Mouse (Mus musculus): Measurements from ENCODE around the gene Kcnk7.

Kcnk7 gene

DNA sequence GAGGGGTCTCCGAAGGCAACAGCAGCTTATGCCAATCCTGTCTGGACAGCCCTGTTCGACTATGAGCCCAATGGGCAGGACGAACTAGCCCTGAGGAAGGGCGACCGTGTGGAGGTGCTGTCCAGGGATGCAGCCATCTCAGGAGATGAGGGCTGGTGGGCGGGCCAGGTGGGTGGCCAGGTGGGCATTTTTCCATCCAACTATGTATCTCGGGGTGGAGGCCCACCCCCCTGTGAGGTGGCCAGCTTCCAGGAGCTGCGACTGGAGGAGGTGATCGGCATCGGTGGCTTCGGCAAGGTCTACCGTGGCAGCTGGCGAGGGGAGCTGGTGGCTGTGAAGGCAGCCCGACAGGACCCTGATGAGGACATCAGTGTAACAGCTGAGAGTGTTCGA, 13.8 kb upstream of the Kcnk7 start:
- DNase-seq (ENCODE audit: low read depth) = peak; percentile 22

GRCm38 (mm10) chr19:5691601-5692000, 12.6 kb upstream of the Kcnk7 start:
- no peak for DNase-seq (ENCODE audit: low read depth)

GRCm38 (mm10) chr19:5692086-5692912, 11.9 kb upstream of the Kcnk7 start:
- no peak for DNase-seq (ENCODE audit: low read depth)

- DNase-seq (ENCODE audit: low read depth) = no peak
Observed at GRCm38 (mm10) chr19:5692913-5693396, 11.2 kb upstream of the Kcnk7 start.

GRCm38 (mm10) chr19:5693801-5694200, 10.4 kb upstream of the Kcnk7 start:
- DNase-seq (ENCODE audit: low read depth) = no peak

DNA sequence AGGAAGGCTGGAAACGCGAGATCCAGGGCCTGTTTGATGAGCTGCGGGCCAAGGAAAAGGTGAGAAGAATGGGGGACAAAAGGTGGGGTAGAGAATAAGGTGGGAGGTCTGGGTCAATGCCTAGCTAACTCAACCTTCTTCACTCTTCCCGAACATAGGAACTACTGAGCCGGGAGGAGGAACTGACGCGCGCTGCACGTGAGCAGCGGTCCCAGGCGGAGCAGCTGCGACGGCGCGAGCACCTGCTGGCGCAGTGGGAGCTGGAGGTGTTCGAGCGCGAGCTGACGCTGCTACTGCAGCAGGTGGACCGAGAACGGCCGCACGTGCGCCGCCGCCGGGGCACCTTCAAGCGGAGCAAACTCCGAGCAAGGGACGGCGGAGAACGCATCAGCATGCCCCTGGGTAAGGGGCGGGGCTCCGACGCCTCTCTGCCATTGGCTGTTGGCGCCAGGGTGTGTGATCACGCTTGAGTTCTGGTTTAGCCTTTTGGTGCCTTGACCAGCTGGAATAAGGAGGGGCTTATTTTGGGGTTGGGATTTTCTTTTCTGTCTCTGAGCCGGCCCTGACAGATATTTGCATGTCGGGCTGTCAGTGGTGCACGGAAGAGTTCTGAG, 8.2 kb upstream of the Kcnk7 start:
- no peak for DNase-seq (ENCODE audit: low read depth)

DNA sequence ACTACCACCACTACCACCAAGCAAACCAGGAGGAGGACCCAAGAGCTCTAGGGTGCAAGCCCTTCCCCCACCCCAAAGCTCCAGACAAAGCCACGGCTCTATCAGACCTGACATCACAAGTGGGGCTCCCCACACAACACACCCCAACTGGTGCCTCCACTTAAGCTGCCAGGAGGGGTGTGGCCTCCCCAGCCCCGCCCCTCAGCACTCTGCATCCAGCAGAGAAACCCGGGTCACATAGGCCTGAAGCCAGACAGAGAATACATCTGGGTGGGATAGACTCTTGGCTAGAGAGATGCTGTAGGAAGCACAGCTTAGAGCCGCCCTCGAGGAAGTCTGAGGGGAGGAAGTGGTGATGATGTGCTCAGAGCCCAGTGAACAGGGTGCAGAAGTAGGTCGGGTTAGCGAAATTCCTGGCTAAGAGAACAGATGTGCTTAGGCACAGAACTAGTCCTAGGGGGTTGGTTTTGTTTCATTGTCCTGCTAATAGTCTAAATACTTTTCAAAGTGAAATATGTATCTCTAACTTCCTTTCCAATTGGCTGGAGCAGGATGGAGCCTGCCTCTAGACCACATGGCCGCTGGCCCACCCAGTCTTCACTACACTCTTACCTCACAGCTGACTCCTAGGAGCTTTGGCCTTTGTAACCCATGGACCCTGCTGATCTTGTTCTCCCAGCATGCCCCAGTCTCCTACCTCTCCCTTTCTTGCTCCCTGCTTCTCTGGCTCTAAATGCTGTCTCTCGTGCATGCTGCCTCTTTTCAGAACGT, 819 bp downstream of the Kcnk7 start:
- peak; percentile 79 for DNase-seq (ENCODE audit: low read depth)

DNA sequence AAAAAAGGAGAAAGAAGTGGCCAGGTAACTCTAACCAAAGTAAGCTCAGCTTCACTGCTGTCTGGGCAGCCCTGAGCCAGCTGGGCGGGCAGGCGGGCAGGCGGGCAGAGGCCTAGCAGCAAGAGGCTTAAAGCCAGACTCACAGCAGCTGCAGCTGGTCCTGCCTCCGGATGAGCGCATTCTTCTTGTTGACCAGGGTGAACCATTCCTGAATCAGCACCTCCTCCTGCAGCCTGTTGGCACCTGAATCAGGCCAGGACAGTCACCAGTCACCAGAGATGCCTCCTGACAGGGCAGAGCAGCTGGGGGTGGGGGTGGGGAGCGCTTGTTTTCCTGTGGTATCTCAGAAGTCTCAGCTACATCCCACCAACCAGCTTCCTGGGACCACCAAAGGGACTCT, 5.9 kb downstream of the Kcnk7 start:
- DNase-seq (ENCODE audit: low read depth) = no peak

DNA sequence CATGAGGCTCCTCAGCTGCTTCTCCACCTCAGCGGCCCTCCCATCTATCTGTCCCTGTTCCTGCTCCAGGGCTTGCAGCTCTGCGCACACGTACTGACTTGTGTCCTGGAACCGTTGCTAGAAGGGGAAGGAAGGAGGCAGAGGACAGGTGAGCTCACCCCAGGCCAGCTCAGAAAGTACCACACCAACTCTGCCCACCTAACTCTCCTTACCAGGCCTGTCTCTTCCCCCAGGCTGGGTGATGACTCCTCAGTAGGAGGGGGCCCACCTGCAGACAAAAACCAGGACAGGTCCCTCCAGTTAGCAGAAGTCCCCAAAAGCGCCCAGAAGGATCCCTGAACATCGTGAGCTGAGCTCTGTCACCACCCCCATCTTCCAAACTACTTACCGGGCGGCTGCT, 6.4 kb downstream of the Kcnk7 start:
- no peak for DNase-seq (ENCODE audit: low read depth)

DNA sequence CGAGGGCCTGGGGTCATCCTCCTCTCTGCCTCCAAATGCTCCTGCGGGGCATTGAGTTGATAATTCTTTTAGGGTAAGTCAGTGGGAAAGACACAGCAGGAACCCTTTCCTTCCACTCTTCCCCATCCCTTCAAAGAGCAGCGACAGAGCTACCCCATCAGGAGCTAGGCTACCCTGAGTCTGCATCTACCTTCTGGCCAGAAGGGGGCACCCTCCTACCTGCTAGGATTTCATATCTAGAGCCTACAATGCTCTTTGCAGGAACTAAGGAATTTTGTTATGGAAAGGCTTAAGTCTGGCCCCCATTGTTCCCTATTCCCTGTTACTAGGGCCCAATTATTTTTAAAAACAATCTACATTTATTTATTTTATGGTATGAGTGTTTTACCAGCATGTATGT, 7.1 kb downstream of the Kcnk7 start:
- peak; percentile 93 for DNase-seq (ENCODE audit: low read depth)

- no peak for DNase-seq (ENCODE audit: low read depth)
Observed at GRCm38 (mm10) chr19:5711907-5712460, 7.8 kb downstream of the Kcnk7 start.

GRCm38 (mm10) chr19:5713255-5713654, 9.1 kb downstream of the Kcnk7 start:
- DNase-seq (ENCODE audit: low read depth) = no peak

- DNase-seq (ENCODE audit: low read depth) = peak; percentile 75
Observed at GRCm38 (mm10) chr19:5713730-5714129, 9.6 kb downstream of the Kcnk7 start.

DNA sequence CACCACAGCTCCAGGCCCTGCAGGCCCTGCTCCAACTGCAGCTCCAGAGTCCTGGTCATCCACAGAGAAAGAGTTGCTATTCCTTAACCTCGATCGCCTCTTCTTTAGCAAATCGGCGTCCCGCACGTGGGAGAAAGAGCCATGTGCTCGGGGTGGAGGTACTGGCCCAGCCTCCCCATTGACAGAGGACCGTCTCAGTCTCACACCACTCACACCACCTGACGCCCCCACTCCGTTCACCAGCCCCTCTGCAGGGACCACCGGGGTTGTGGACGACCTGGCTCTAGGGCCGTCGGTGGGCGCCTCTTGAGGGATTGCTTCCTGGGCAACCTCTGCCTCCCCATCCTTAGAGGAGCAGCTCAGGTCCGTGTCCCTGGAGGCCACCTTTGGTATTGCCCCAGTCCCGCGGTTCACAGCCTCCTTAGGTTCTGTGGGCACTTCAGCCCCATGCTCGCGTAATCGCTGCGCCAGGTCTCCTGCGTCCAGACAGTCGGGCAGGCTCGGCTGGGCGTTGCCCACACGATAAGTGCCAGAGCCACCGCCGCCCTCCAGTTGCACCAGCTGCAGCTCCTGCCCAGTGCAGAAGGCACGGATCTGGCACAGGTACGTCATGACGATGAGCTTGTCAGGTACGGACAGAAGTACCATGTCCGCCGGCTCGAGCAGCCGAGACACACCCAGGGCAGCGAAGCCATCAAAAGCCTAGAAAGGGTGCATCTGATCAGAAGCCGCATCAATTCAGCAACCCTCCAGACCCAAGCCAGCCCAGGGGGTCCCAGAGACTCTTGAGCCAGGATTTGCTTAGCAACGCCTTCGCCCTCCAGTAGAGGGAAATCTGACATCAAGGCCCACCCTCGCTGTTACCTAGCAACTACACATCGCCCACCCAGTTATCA, 11.9 kb downstream of the Kcnk7 start:
- DNase-seq (ENCODE audit: low read depth) = peak; percentile 43

DNA sequence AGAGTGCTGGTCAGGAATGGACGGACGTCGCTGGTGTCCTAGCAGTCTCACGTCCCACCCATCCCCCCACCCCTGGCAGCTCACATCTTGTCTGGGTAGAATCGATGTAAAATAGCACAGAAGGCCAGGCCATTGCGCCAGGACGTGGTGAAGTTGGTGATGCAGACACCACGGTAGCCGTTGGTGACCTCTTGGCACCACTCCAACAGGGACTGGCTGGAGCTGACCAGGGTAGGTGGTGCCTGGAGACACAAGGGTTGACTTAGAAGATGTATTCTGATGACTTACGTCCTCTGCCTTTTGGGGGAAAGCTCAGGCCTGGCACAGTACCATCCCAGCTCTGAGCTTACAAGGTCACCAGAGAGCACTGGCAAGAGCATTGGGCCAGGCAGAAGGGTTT, 12.8 kb downstream of the Kcnk7 start:
- peak; percentile 30 for DNase-seq (ENCODE audit: low read depth)

GRCm38 (mm10) chr19:5721233-5721632, 17.1 kb downstream of the Kcnk7 start:
- no peak for DNase-seq (ENCODE audit: low read depth)

- DNase-seq (ENCODE audit: low read depth) = no peak
Observed at GRCm38 (mm10) chr19:5722848-5723425, 18.8 kb downstream of the Kcnk7 start.

DNA sequence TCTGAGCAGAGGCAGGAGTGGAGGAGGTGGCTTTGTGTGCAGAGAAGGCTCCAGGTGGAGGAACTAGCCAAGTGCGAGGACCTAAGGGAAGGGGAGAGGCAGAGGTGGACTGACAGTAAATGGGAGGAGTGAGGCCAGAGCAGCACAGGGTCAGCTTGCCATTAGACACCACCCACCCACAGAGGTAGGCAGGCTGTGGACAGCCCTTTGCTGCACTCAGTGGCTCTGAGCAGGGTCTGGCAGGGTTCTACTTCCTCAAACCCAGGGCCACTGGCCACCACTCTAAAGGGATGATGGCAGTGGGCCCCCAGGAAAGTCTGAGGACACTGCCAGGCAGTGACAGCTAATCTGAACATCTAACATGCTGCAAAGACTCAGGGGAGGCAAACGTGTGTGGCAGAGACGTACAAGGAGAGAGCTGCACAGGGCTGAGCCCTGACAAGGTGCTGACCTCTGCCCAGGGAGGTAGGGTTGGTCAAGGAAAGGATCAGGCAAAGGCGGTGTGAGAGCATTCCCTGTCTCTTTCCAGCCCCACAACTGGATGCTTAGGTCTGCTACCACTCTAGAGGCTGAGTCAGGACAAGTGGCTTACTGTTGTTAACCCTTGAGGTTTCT, 19.9 kb downstream of the Kcnk7 start:
- DNase-seq (ENCODE audit: low read depth) = no peak

DNA sequence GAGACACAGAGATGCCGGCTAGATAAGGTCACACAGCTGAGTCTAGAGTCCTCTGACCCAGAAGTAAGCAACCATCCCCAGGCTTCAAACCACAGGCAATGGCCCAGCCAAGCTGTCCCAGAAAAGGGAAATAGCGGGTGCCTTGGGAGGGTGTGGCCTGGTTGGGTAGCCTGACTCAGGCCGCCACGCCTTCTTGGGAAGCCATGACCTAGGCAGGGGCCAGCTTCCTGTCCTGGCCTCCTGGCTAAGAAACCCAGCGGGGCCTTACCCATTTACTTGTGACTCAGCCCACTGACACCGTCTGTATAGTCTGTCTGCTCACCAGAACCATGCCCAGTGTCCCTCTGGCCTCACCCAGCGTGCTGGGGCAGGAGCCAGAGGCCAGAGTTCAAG, 20.4 kb downstream of the Kcnk7 start:
- DNase-seq (ENCODE audit: low read depth) = peak; percentile 81

- peak; percentile 86 for DNase-seq (ENCODE audit: low read depth)
Observed at GRCm38 (mm10) chr19:5725029-5725707, 21.0 kb downstream of the Kcnk7 start.

Data from NIH3T3 (cell line).